Mouse (Mus musculus): ENCODE data around the gene Bysl.
"Not testable (repeated sequence)": the region's sequence is repeated elsewhere in the genome, so short reads cannot be mapped to it uniquely, and the experiment has no call there.

The Bysl gene

GRCm38 (mm10) chr17:47618556-47619311 lies 7.4 kb upstream of the Bysl start:
- DNase-seq (ENCODE audit: low spot score) = no peak

DNA sequence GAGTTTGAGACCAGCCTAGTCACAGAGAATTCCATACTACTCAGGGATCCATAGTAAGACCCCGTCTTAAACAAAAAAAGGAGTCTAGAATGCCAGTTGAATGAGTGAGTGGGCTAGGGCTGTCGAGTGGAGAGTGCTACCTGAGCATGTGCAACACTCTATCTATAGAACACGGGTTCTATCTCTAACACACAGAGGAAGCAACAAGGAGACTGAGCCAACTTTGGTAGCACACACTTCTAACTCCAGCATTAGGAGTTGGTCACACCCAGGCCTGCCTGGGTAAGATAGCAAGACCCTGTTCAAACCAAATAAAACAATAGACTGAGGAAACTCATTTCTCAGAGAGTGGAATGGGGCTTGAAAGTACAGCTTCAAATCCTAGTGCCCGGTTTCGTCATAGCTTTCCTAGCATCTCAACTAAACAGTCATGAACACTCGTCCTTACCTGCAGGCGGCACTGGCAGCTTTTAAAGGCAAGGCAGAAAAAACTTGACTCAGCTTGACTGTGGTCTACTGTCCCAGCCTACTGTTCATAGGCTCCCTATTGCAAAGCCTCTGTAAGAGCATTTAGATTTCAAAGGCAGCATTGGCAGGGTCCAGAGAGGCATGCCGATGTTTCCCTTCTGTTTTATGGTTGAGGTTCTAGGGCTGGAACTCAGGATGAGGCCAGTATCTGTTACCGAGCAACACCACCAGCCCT lies 6.5 kb upstream of the Bysl start:
- no peak for DNase-seq (ENCODE audit: low spot score)

- no peak for DNase-seq (ENCODE audit: low spot score)
Observed at GRCm38 (mm10) chr17:47616652-47617051, 5.4 kb upstream of the Bysl start.

GRCm38 (mm10) chr17:47616119-47616518 lies 4.8 kb upstream of the Bysl start:
- no peak for DNase-seq (ENCODE audit: low spot score)

- DNase-seq (ENCODE audit: low spot score) = no peak
Observed at GRCm38 (mm10) chr17:47614018-47614417, 2.7 kb upstream of the Bysl start.

- DNase-seq (ENCODE audit: low spot score) = no peak
Observed at GRCm38 (mm10) chr17:47611661-47611982, 330 bp upstream of the Bysl start.

DNA sequence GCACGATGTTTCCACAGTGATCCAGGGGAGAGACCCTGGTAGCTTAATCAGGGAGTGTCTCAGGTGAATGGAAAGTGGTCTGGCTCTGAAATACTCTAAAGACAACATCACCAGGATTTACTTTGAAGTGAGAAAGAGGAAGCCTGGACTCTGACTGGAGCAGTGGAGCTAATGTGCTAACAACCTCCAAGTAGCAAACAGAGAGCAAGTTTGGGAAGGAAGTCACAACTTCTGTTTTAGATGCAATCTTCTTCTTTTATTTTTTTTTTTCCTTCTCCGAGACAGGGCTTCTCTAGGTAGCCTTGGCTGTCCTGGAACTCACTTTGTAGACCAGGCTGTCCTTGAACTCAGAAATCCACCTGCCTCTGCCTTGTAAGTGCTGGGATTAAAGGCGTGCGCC lies 2.1 kb downstream of the Bysl start:
- no peak for DNase-seq (ENCODE audit: low spot score)

GRCm38 (mm10) chr17:47606220-47606619 lies 5.1 kb downstream of the Bysl start:
- no peak for DNase-seq (ENCODE audit: low spot score)

DNA sequence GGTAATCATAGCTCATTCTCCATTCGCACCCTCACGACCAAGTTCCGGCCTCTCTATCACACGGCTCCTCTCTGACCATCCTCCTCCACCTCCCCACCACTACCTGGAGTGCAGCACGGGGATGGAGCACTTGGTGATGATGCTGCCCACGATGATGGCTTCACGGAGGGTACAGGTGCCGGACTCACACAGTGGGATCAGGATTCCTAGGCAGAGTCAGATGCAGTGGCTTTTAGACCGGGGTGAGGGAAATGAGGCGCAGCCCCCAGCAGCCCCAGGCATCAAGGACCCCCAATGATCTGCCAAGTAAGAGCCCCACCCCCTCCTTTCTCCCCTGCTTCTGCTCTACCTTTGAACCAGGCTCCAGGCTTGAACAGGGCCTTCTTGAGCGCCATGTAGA lies 9.0 kb downstream of the Bysl start:
- no peak for DNase-seq (ENCODE audit: low spot score)

- no peak for DNase-seq (ENCODE audit: low spot score)
Observed at GRCm38 (mm10) chr17:47601389-47601755, 9.9 kb downstream of the Bysl start.

GRCm38 (mm10) chr17:47600601-47601388 lies 10.5 kb downstream of the Bysl start:
- no peak for DNase-seq (ENCODE audit: low spot score)

- no peak for DNase-seq (ENCODE audit: low spot score)
Observed at GRCm38 (mm10) chr17:47599511-47600297, 11.6 kb downstream of the Bysl start.

DNA sequence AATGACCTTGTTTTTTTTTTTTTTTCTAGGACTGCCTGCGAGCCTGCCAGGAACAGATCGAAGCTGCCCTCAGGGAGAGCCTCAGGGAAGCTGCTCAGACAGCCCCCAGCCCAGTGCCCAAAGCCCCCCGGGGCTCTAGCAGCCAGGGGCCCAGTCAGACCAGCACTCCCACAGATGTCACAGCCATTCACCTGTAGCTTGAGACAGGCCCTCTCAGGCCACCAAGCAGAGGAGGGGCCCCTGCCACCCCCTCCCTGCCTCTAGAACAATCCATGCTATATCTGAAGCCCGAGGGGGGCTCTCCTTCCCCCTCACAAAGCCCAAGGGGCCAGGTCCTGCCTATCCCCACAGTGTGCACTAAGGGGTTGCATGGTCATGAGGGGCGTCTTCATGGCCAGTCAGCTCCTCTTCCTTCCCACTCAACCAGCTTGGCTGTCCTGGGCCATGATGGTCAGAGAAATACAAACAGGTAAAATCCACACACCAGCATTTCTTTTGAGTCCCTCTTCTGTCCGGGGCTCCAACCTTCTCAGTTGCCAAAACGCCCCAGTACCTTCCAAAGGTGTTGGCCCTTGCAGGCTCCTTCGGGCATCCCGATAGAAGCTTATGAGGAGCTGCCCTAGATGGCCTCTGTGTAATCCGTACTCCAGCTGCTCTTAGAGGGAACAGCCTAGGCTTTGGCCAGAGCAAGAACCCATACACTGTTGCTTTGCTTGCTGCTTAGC lies 12.6 kb downstream of the Bysl start:
- not testable (repeated sequence) for DNase-seq (ENCODE audit: low spot score)

DNA sequence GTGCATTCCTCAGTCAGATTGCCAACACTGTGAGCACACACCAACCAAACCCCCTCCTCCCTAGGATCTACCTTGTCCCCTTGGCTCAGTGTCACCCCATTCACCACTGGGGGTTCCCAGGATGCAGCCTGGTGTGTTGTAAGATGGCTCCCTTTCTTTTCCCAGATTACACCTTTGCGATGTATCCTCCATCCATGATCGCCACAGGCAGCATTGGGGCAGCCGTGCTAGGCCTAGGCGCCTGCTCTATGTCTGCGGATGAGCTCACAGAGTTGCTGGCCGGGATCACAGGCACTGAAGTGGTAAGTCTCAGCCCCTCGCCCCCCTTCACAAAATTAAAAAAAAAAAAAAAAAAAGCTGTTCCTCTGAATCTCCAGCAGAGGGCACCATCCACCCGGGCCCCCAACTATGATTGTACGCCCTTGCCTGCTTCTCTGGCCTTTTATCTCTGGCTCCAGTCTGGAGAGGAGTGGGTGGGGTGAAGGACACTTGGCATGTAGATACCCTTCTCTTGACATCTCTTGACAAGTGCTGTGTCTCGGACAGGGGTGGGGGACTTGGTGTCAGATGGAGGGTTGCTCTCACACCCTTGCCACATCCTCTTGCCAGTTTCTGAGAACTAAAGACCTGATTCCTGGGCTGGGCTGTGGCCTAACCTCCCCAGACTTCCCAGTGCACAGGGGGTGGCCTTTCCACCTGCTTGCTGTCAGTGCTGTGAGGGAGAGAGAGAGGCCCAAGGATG lies 13.3 kb downstream of the Bysl start:
- peak; percentile 20 for DNase-seq (ENCODE audit: low spot score)

- no peak for DNase-seq (ENCODE audit: low spot score)
Observed at GRCm38 (mm10) chr17:47597261-47597660, 14.0 kb downstream of the Bysl start.

DNA sequence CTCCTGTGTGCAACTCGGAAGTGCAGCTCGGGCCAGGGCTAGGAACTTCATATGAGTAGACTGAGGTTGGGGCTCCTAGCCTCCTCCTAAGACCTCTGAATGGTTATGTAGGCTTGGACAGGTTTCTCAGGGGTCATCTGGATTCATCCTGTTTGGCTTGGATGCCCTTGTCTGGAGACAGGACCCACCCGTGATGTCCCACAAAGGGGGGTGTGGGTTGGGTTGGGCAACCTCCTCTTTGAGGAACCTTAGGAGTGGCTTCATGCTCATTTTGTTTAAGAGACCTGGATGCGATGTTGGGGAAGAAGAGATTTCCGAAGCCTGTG lies 14.5 kb downstream of the Bysl start:
- no peak for DNase-seq (ENCODE audit: low spot score)

- no peak for DNase-seq (ENCODE audit: low spot score)
Observed at GRCm38 (mm10) chr17:47596162-47596838, 15.0 kb downstream of the Bysl start.

DNA sequence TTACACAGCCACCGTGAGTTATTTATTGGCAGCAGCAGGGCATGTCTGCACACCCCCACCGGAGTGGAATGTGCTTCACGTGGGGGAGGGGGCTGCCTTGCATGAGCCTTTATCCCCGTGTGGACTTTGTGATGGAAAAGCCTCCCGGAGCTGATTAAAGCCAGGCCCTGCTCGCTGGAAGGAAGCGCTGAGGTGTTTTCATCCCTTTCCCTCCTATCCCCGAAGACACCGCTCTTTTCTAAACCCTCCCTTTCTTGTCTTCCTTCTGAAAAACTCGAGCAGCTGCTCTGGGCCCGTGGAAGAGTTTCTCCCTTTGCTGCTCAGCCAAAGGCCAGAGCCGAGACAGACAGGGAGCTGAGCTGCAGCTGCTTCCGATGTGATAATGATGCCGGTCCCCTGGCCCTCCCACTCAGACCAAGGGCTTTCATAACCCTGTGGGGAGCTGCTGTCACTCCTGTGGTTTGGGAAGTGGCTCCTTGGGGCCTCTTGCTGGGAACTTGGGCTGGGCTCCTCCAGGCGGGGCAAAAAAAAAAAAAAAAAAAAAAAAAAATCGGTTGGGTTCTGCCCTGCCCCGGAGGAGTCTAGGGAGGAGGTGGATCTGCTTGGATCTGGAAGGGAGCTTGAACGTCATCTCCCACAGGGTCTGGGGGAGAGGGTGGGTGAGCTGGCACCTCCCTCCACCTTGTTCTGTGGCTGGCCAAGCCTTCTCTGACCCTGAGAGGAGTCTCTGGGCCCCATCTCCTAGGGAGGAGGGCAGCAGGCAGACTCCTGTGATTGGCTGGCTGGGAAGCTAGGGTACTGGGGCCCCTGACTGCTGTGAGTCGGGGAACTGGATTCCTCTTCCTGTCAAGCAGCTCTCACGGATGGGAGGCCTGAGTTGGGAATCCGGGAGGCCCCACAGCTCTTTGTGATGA lies 15.8 kb downstream of the Bysl start:
- peak; percentile 21 for DNase-seq (ENCODE audit: low spot score)

DNA sequence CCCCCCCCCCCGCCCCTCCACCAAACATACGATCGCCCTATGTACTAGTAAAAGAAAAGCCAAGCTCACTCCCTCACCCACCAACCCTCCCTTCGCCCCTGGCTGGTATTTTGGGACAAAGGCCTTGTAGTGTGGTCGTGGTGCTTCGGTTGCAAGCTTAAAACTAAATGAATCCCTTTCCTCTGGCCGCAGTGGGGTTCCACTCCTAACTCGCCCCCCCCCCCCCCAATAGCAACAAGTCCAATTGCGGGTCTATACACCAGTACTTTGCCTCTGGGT lies 16.4 kb downstream of the Bysl start:
- DNase-seq (ENCODE audit: low spot score) = no peak

Measured in urinary bladder, postnatal 25 days (tissue).